Mouse (Mus musculus): ENCODE data around the gene Kantr.

Gene Kantr

GRCm38 (mm10) chrX:152279384-152279783, 47.9 kb downstream of the Kantr start:
- no peak for DNase-seq (ENCODE audit: low spot score)

- DNase-seq (ENCODE audit: low spot score), result no peak
These were observed 56.1 kb downstream of the Kantr start for GRCm38 (mm10) chrX:152271189-152271588.
